Mouse (Mus musculus): ENCODE data around the gene Trhr2. TPM values are rescaled to one million over a fixed set of nuclear protein-coding genes. Genes with fewer than 3 reads are reported as not detected.

Trhr2 gene
- polyA plus RNA-seq, 1 experiment: not detected

DNA sequence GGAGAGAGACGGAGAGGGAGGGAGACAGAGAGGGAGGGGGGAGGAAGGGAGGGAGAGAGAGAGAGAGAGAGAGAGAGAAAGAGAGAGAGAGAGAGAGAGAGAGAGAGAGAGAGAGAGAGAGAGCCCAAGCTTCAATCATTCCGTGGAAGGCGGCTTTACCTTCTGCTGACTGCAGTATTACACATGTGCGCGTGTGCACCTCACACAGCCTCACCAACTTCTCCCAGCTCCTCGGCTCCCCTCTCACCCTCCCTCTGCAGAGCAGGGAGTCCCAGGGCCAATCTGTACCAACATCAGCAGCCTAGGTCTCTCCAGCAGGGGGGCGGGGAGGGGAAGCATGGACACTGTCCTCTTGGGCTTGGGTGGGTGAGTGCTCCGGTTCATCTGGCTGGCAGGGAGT lies 2.4 kb upstream of the Trhr2 start:
- H3K27ac ChIP-seq (replicated peaks; ENCODE audit: low read depth, low read length): no peak overlapping the region

DNA sequence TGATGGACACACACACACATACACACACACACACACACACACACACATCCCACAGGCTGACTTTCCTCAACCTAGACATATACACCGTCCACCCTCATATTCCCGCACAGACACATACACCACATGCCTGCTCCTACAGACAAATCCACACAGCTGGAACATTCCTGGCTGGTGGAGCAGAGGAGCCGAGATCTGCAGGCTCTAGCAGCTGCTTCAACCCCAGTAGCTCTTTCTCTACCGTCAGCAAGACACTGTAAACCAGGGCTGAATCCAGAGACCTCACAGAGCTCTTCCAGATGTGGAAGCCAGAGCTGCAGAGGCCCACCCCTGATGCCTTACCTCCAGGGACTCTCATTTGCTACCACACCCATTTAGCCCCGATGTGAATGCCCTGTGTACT lies 1.7 kb upstream of the Trhr2 start:
- no peak overlapping the region for H3K27ac ChIP-seq (replicated peaks; ENCODE audit: low read depth, low read length)
- no peaks in the 10 kb centered on the region for H3K4me1 ChIP-seq (ENCODE audit: control insufficient read depth, insufficient read depth, insufficient read length, low read length)
- H3K4me3 ChIP-seq (ENCODE audit: insufficient read depth, low read depth, low read length): no peak overlapping the region

More for the DNA sequence above, 2.4 kb upstream of the Trhr2 start:
- Histone ChIP-seq H3K4me3 (ENCODE audit: insufficient read depth, low read depth, low read length) (no peak overlapping the region), H3K4me1 (ENCODE audit: control insufficient read depth, insufficient read depth, insufficient read length, low read length) (no peaks in the 10 kb centered on the region)

- Histone ChIP-seq H3K4me3 (ENCODE audit: insufficient read depth, low read depth, low read length) (no peak overlapping the region), H3K27ac (replicated peaks; ENCODE audit: low read depth, low read length) (no peak overlapping the region), H3K4me1 (ENCODE audit: control insufficient read depth, insufficient read depth, insufficient read length, low read length) (no peaks in the 10 kb centered on the region)
Measured at GRCm38 (mm10) chr8:122359111-122359775, 1.3 kb downstream of the Trhr2 start.

GRCm38 (mm10) chr8:122357641-122358040 lies 2.9 kb downstream of the Trhr2 start:
- Histone ChIP-seq H3K27ac (replicated peaks; ENCODE audit: low read depth, low read length) (no peak overlapping the region), H3K4me3 (ENCODE audit: insufficient read depth, low read depth, low read length) (no peak overlapping the region), H3K4me1 (ENCODE audit: control insufficient read depth, insufficient read depth, insufficient read length, low read length) (no peaks in the 10 kb centered on the region)

DNA sequence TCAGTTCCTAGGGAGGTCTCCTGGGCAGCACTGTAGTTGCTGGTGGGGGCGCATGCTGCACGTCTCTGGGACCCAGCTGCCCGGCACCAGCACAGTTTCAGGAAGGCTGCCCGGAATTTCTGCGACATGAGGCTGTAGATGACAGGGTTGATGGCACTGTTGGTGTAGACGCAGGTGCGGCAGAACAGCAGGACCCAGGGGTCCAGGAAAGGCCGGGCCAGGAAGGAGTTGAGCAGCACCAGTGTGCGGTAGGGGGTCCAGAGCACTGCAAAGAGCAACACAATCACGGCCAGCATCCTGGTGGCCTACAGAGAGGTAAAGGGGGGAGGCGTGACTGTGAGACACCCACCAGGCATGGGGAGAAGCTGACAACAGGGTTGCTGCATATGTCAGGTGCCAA lies 3.3 kb downstream of the Trhr2 start:
- no peak overlapping the region for H3K27ac ChIP-seq (replicated peaks; ENCODE audit: low read depth, low read length)
- no peak overlapping the region for H3K4me3 ChIP-seq (ENCODE audit: insufficient read depth, low read depth, low read length)
- no peaks in the 10 kb centered on the region for H3K4me1 ChIP-seq (ENCODE audit: control insufficient read depth, insufficient read depth, insufficient read length, low read length)

GRCm38 (mm10) chr8:122355642-122356606 lies 4.6 kb downstream of the Trhr2 start:
- H3K4me3 ChIP-seq (ENCODE audit: insufficient read depth, low read depth, low read length): no peak overlapping the region
- no peaks in the 10 kb centered on the region for H3K4me1 ChIP-seq (ENCODE audit: control insufficient read depth, insufficient read depth, insufficient read length, low read length)
- no peak overlapping the region for H3K27ac ChIP-seq (replicated peaks; ENCODE audit: low read depth, low read length)

DNA sequence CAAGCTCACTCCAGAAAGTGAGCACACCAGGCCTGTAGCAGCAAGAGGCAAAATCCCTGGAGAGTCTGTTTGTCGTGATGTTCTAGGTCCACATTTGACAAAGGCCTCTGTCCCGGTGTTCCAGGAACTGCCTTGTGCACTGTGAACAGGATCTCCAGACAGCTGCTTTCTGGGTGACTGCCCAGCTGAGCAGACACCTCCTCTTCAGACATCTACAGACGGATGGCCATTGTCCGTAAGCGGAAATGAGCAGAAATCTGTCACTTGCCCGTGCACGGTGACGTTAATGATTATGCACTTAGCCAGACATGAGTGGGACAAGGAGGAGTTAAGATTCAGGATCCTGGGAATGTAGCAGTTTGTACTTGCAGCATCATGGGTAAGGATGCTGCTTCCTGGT lies 6.4 kb downstream of the Trhr2 start:
- no peak overlapping the region for H3K27ac ChIP-seq (replicated peaks; ENCODE audit: low read depth, low read length)
- H3K4me1 ChIP-seq (ENCODE audit: control insufficient read depth, insufficient read depth, insufficient read length, low read length): no peaks in the 10 kb centered on the region
- no peak overlapping the region for H3K4me3 ChIP-seq (ENCODE audit: insufficient read depth, low read depth, low read length)

GRCm38 (mm10) chr8:122350309-122351089 lies 10.0 kb downstream of the Trhr2 start:
- H3K4me1 ChIP-seq (ENCODE audit: control insufficient read depth, insufficient read depth, insufficient read length, low read length): no peaks in the 10 kb centered on the region
- no peak overlapping the region for H3K27ac ChIP-seq (replicated peaks; ENCODE audit: low read depth, low read length)
- no peak overlapping the region for H3K4me3 ChIP-seq (ENCODE audit: insufficient read depth, low read depth, low read length)

GRCm38 (mm10) chr8:122349357-122350297 lies 10.9 kb downstream of the Trhr2 start:
- Histone ChIP-seq H3K4me3 (ENCODE audit: insufficient read depth, low read depth, low read length) (no peak overlapping the region), H3K4me1 (ENCODE audit: control insufficient read depth, insufficient read depth, insufficient read length, low read length) (0 out of 2 replicates have a peak, but pooled peaks cover 3% of the 10 kb centered on the region), H3K27ac (replicated peaks; ENCODE audit: low read depth, low read length) (no peak overlapping the region)

DNA sequence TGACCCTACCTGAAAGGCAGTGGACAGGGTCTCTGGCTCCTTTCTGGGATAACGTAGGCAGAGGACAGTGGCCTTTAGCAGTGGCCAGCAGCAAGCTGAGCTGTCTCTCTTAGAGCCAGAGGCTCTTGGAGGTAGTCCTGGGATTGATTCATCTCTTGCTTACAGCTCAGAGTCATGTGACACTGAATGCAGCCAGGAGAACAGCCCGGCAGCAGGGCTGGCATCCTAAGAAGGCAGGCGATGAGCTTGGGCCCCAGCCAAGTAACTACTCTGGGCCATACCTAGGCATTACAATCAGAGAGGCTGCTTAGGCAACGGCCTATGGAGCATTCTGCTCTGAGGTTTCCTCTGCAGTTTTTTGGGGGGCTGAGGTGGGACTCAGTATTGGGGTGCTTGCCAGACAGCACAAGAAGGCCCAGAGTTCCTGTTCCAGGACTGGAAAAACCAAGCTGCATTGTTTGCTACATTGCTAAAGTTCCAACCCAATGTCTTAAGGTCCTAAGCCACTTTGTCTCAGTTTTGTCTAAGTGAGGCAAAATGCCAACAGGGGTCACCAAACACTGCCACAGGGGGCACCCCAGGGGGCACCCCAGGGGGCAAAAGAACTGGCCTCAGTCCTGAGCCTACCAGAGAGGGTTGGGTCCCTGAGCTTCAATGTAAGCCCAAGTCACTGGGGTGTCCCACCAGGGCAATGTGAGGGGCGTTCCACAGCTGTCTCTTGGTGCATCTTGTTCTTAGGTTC lies 12.6 kb downstream of the Trhr2 start:
- no peak overlapping the region for H3K27ac ChIP-seq (replicated peaks; ENCODE audit: low read depth, low read length)
- H3K4me3 ChIP-seq (ENCODE audit: insufficient read depth, low read depth, low read length): no peak overlapping the region

DNA sequence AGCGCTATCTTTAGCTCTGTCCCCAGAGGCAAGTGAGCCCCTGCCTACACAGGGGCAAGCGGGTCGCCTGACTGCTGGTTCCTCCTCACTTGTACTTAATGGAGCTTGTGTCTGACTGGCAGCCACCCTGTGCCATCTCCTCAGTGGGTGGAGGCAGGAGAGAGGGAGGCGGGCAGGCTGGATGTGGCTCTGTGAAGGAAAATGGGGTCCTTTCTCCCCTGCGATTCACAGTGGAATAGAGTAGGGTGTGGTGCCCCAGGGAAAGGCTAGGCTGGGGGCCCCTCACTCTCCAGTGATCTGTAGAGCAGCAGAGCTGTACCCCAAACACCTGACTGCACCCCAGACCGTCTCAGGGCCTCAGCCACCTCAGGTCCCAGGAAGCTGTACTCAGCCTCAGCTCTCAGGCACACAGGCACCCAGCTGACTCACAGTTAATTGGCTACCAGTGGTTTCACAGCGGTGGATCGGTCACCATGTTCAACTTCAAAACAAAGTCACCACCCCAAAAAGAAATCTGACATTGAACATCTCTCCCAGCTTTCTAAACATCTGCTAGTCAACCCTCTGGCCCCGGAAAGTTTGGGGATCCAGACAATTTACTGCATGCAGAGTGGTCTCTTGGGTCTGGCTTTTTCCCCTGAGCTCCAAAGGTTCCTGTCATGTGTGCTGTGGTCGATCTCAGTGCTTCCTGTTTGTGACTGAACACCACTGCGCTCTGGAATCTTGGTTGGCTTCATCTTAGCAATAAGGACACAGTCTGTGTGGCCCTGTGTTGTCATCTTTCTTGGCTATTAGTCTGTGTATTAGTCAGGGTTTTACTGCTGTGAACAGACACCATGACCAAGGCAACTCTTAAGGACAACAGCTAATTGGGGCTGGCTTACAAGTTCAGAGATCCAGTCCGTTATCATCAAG lies 15.1 kb downstream of the Trhr2 start:
- Histone ChIP-seq H3K4me1 (ENCODE audit: control insufficient read depth, insufficient read depth, insufficient read length, low read length) (0 out of 2 replicates have a peak, but pooled peaks cover 3% of the 10 kb centered on the region), H3K4me3 (ENCODE audit: insufficient read depth, low read depth, low read length) (no peak overlapping the region), H3K27ac (replicated peaks; ENCODE audit: low read depth, low read length) (no peak overlapping the region)

More for the DNA sequence above, 12.6 kb downstream of the Trhr2 start:
- H3K4me1 ChIP-seq (ENCODE audit: control insufficient read depth, insufficient read depth, insufficient read length, low read length): 0 out of 2 replicates have a peak, but pooled peaks cover 3% of the 10 kb centered on the region

DNA sequence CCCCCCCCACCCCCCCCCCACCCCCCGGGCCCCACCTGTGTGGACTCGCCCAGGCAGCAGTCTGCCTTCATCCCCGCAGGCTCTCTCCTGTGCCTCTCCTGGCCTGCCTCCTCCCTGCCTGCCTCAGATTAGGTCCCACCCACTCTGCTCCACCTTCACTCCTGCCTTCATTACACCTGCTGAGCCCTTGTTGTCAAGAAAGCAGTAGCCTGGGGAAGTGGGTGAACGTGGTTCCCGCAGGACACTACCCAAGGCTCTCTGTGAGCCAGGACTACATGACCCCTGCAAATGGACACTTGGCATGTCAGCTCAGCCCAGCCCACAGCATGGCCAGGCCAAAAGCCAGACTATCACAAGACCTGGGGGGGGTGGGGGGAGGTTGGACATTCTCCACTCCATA lies 16.3 kb downstream of the Trhr2 start:
- H3K4me1 ChIP-seq (ENCODE audit: control insufficient read depth, insufficient read depth, insufficient read length, low read length): 0 out of 2 replicates have a peak, but pooled peaks cover 3% of the 10 kb centered on the region
- H3K27ac ChIP-seq (replicated peaks; ENCODE audit: low read depth, low read length): no peak overlapping the region
- H3K4me3 ChIP-seq (ENCODE audit: insufficient read depth, low read depth, low read length): no peak overlapping the region

- Histone ChIP-seq H3K27ac (replicated peaks; ENCODE audit: low read depth, low read length) (no peak overlapping the region), H3K4me3 (ENCODE audit: insufficient read depth, low read depth, low read length) (no peak overlapping the region)
Measured at GRCm38 (mm10) chr8:122343758-122344157, 16.8 kb downstream of the Trhr2 start.

More at GRCm38 (mm10) chr8:122343758-122344157, 16.8 kb downstream of the Trhr2 start:
- H3K4me1 ChIP-seq (ENCODE audit: control insufficient read depth, insufficient read depth, insufficient read length, low read length): 0 out of 2 replicates have a peak, but pooled peaks cover 3% of the 10 kb centered on the region

All from brown adipose tissue, adult 24 weeks (tissue).